Mouse (Mus musculus) inflammation-experienced regulatory T-cells, adult 6 months (primary cell): ENCODE data around the gene Erich6b. TPM values are rescaled to one million over a fixed set of nuclear protein-coding genes. Genes with fewer than 3 reads are reported as not detected.

ENCODE experiments used
- ATAC-seq: one replicate; pipeline ENCODE4 v1.8.0; 2017
- polyA plus RNA-seq, 3 experiments: library from polyadenylated mRNA; unstranded; fragments of 100-300 nt; shearing (Covaris generic); gene quantifications; one replicate each; pipeline ENCODE4 v1.2.1; 2017

The Erich6b gene
- polyA plus RNA-seq, 3 experiments from 2014 or later: not detected

DNA sequence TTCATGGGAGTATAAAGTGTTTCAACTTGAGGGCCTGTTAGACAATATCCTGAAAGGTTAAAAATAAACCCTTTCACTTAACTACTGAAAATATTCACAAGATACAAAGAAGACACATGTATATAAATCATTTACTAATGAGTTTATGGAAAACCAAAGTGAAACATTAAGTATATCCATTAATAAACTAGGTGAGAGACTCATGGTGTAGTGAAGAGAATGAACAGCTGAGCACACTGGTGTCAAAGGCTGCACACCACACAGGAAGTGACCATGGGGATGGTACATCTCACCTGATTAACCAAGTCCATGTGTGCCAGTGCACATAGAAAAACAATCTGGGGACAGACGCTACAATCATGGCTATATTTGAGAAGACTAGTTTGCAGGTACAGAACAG, 66.9 kb downstream of the Erich6b start:
- ATAC-seq: no peak

DNA sequence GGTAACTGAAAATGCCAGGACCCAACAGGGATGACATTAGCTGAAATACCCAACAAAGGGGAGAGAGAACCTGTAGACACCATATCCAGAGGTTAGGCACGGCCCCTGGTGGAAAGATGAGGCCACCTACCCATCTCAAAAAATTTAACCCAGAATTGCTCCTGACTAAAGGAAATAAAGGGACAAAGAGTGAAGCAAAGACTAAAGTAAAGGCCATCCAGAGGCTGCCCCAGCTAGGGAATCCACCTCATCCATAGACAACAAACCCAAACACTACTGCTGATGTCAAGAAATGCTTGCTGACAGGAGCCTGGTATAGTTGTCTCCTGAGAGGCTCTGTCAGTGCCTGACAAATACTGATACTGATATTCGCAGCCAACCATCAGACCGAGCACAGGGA, 69.7 kb downstream of the Erich6b start:
- no peak for ATAC-seq

DNA sequence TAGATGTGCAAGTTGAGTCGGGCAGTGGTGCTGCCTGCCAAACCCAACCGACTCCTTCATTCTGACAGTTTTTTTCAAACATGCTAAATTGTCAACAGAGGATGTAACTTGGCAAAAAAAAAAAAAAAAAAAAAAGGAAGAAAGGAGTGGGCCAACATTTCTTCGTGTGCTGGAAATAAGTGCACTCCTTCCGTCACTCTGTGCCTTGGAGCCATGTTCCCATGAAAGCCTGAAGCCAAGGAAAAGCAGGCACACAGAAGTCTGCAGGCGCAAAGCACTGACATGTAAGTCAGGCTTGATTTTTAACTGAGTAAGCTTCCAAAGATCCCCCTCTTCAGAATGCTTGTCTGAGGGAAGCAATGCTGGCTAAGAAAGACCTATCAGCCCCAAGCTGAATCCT, 70.6 kb downstream of the Erich6b start:
- ATAC-seq: no peak

DNA sequence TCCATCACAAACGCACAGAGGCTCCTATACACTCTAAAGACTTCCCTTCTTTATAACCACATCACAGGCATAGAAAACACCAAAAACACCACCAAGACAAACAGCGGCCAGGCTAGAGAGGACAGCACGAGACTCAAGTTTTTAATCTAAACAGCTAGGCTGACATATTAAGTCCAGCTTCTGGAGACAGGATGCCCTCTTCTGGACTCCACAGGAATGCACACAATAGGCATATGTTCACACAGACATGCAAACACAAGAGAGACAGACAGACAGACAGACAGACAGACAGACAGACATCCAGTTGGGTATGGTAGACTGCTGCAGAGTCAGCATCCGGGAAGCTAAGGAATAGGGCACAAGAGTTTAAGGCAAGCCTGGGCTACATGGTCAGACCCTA, 71.6 kb downstream of the Erich6b start:
- no peak for ATAC-seq

DNA sequence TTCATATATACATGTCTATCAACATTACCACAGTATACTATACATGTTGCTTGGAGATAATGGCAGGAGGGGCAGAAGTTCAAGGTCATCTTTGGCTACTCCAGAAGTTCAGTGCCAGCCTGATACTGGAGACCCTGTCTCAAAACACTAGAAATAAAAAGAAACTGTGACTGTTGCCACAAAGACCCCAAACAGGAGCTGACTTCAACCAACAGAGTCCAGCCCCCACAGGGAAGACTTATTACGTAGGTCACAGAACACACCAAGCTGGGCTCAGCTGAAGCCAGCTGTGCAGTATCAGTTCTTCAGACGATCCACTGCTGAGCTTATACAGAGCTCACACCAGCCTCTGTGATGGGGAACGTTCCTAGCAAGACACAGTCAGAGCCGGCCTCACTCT, 74.4 kb downstream of the Erich6b start:
- ATAC-seq: no peak

Other genes with a start within 250 kb of the Erich6b start
- under 1 TPM; 0.15 to 0.69 (median 0.56) TPM for gene Siah3, start 186.3 kb upstream of the Erich6b start, polyA plus RNA-seq
- gene Spert, start 49.1 kb upstream of the Erich6b start, polyA plus RNA-seq: not detected
- 10 to 100 TPM in 1 of 3 experiments, 1 to 10 TPM in 2; 8.5 to 10.1 (median 8.6) TPM for gene Cog3, start 112.3 kb downstream of the Erich6b start, polyA plus RNA-seq
- gene Slc25a30, start 144.8 kb downstream of the Erich6b start, polyA plus RNA-seq: 10 to 100 TPM; 19.9 to 22.3 (median 21.9) TPM
- gene Tpt1, start 202.8 kb downstream of the Erich6b start, polyA plus RNA-seq: 1,000 to 10,000 TPM; 1,603 to 2,042 (median 1,729) TPM